Comparison of ENCODE assay signal across 14 mouse cellular contexts in the genomic region with DNA sequence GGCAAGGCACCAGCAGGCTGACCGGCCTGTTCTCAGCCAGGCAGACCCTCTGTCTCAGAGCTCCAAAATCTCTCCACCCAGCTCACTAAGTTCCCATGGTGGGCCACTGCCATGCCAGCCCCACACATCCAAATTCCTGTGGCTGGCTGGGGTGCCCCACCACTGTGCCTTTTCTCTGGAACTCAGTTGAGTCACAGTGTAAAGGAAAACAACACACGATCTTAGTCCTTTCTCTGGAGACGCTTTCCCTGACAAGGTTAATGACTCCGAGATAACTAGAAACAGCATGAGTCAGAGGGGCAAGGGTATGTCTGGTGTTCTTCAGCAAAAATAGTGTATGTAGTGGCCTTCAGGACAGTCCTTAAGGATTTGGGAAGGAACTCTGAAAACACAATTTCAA. TPM values are rescaled to one million over a fixed set of nuclear protein-coding genes. Genes with fewer than 3 reads are reported as not detected.
"Had no signal": no experiment of that assay in that cellular context is flagged by ENCODE, and none has a peak within 500 bp of the region (broad histone marks: within the 10 kb centered on the region; RNA-seq: fewer than 3 reads in every experiment).

No protein-coding gene starts in this region.

- H3K4me2 ChIP-seq: kidney, embryonic 15.5 days; limb, embryonic 15.5 days; liver, embryonic 12.5 days; lung, embryonic 14.5 days; neural tube, embryonic 12.5 days had no signal

- H3K4me1 ChIP-seq: kidney, embryonic 15.5 days; limb, embryonic 15.5 days; liver, embryonic 12.5 days; neural tube, embryonic 12.5 days had no signal

- H3K27me3 ChIP-seq: kidney, embryonic 15.5 days; limb, embryonic 15.5 days; liver, embryonic 12.5 days; neural tube, embryonic 12.5 days had no signal

- DNase-seq: kidney, postnatal 14 days; lung, embryonic 14.5 days; lung, postnatal 10 days; lung, postnatal 4 days; midbrain, embryonic 14.5 days; spleen, adult 18-20 months; thymus, adult 2 months; thymus, postnatal 25 days had no signal

- H3K27ac ChIP-seq: kidney, embryonic 15.5 days; limb, embryonic 15.5 days; liver, embryonic 12.5 days; midbrain, embryonic 10.5 days; neural tube, embryonic 12.5 days had no signal

- H3K9ac ChIP-seq: kidney, embryonic 15.5 days; limb, embryonic 15.5 days; liver, embryonic 12.5 days; lung, embryonic 14.5 days; neural tube, embryonic 12.5 days had no signal

- ATAC-seq: liver, embryonic 12.5 days had no signal

- H3K4me3 ChIP-seq: kidney, embryonic 15.5 days; limb, embryonic 15.5 days; liver, embryonic 12.5 days; midbrain, embryonic 10.5 days; neural tube, embryonic 12.5 days had no signal

- H3K36me3 ChIP-seq: kidney, embryonic 15.5 days; limb, embryonic 15.5 days; liver, embryonic 12.5 days; midbrain, embryonic 10.5 days; neural tube, embryonic 12.5 days had no signal

- H3K9me3 ChIP-seq: kidney, embryonic 15.5 days; limb, embryonic 15.5 days; liver, embryonic 12.5 days; midbrain, embryonic 10.5 days; neural tube, embryonic 12.5 days had no signal

RNA-seq across cellular contexts. Expression of a gene that starts 25.2 kb away (rescaled TPM):
- polyA plus RNA-seq: kidney, embryonic 15.5 days; liver, embryonic 16.5 days; midbrain, embryonic 10.5 days had no signal
